Mouse (Mus musculus) skeletal muscle tissue, adult 2 months (tissue): ENCODE results near the gene Prex1.

Experiments
- DNase-seq: peaks from one replicate; pipeline ENCODE4 v3.0.0-alpha.2; 2012; ENCODE audit warnings: low read depth, low spot score

Gene Prex1

GRCm38 (mm10) chr2:166559531-166559930 lies 154.1 kb downstream of the Prex1 start:
- DNase-seq, result no peak

DNA sequence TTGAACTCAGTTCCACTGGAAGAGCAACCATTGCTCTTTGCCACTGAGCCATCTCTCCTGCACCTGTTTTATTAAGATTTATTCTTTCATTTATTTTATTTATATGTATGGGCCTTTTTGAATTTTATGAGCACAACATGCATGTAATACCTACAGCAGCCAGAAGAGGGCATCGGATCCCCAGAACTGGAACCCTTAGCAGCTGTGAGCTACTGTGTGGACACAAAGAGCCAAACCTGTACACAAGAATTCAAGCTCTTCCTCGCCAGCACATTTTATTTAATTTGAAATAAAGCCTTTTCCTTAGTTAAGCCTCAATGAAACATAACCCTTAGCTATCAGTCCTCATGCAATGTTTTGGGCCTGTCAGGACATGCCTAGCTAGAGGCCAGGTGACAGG lies 158.1 kb downstream of the Prex1 start:
- DNase-seq, result no peak

GRCm38 (mm10) chr2:166554169-166554505 lies 159.5 kb downstream of the Prex1 start:
- no peak for DNase-seq

GRCm38 (mm10) chr2:166553502-166554168 lies 160.0 kb downstream of the Prex1 start:
- DNase-seq, result no peak

DNA sequence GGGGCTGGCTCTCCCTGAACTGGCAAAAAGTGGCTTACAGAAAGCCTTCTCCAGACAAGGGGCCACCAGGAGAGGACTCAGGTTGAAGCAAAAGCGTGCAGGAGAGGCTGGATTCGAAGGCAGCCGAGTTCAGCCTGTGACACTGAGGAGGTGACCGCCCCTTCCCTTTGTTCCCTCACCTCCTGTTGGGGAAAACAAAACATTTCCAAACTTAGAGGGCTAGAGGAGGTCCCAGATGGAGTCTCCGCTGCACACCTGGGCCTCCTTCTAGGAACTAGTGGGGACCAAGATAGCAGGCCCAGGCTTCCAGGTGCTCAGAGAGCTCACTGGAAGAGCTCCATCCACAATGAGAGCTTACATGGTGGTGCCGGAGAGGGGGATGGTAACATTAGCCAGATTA lies 161.0 kb downstream of the Prex1 start:
- no peak for DNase-seq

DNA sequence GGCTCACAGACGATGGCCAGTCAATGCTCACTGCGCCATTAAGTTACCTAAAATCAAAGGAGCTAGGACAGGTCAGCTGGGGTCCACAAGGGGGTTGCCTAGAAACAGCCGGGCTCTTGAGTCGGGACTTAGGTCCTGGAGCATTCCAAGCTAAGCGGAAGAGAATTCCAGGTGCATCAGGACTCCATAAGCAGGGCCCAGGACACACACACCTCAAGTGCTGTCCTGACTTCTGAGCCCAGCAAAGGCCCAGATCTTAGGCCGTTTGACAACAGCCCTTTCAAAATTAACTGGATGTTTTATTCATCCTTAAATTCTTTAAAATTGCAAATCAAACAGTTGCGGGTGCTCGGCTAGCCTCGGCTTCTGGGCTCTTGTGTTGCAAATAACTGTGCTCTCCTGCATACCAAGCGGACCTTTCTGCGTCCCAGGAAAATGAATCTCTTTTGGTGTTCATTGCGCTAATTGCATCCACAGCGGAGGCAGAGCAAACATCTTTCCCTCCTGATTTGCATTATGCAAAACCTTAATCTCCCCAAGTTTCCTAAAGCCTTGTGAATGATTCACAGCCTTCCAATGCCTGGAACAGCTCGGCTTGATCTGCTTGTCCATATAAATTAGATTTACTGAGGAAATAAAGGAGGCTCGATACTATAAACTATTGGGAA lies 161.7 kb downstream of the Prex1 start:
- no peak for DNase-seq

DNA sequence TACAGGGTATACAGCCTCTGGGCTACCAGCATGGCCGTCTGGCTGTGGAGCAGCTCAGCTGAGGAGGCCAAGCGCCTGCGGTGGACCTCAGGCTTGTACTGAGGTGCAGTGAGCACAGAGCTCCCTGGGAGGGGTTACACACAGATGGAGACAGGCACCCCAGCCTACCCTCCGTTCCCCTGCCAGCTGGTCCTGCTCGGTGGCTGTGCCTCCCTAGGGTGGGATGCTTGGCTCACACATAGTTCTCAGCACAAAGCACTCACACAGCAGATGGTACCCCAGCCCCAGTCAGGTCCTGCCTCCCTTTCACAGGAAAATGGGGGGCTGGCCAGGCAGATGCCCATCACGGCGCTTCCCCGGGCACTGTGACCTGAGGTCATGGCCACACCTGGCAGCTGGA lies 163.8 kb downstream of the Prex1 start:
- no peak for DNase-seq

- DNase-seq, result no peak
Observed at GRCm38 (mm10) chr2:166549069-166549468, 164.6 kb downstream of the Prex1 start.

DNA sequence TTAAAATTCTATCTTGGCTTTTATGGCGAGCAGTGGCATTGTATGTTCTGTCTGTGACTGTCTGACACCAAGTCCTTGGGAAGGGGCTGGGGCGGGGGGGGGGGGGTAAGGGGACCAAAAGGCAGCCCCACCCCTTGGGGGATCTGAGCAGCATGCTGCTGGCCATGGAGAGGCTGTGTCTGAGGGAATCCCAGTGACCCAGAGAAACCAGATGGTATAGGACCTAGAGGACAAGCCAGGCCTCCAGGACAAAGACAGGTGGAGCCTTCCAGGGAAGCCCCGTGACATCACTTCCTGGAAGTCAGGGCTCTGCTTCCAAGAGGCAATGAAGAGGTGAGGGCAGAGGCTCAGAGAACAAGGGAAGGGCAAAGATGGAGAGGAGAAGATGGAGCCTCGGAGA lies 168.1 kb downstream of the Prex1 start:
- no peak for DNase-seq

- DNase-seq, result no peak
Observed at GRCm38 (mm10) chr2:166544575-166545251, 168.9 kb downstream of the Prex1 start.

DNA sequence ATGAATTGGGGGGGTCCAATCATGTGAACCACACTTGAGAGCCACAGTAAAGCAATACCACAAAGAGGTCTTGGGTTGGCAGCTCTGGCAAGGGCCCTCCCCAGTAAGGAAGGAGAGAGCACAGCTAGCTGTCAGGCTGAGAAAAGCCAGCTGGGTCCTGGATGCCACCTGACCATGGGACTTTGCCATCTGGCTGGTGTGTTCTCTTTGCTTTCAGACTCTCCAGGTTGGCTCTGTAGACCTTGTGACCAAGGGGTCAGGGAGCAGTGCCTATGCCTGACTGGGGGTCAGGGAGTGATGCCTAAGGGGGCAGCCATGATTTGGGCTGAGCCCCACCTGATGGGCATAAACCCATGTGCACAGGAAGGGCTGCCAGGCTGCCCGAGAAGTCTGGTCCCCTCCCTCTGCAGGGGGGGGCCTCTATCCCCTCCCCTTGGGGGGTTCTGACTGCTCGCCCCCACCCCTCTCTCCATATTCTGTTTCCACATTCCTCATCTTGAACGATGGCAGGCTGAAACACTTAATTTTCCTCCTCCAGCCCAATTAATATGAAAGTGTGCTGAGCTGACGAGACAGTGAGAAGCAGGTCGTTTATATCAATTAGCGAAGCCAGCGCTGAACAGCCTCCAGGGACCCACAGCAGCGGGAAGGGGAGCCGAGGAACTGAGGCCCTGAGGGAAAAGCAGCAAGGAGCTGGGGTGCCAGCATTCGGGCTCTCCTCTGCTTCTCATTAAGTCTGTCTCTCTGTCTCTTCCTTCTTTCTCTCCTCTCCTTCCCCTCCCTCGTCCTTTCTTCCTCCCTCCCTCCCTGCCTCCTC lies 172.3 kb downstream of the Prex1 start:
- no peak for DNase-seq

DNA sequence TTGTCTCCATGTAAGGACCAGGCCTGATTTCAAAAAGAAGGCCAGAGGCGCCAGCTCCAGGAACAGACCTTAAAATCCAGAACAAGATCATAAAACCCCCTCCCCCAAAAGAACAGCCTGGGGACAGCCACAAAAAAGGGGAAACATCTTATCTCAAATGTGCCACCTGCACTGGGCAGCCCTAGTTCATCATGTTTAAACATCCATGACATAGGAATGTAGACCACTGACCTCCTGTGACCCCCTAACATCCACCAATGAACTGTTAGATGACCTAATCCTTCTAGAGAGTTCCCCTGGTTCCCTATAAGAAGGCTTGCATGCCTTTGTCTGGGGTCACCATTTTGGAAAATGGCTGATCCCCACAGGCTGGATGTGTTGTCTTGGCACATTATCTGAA lies 173.4 kb downstream of the Prex1 start:
- DNase-seq, result no peak

GRCm38 (mm10) chr2:166536896-166537295 lies 176.7 kb downstream of the Prex1 start:
- DNase-seq, result no peak

DNA sequence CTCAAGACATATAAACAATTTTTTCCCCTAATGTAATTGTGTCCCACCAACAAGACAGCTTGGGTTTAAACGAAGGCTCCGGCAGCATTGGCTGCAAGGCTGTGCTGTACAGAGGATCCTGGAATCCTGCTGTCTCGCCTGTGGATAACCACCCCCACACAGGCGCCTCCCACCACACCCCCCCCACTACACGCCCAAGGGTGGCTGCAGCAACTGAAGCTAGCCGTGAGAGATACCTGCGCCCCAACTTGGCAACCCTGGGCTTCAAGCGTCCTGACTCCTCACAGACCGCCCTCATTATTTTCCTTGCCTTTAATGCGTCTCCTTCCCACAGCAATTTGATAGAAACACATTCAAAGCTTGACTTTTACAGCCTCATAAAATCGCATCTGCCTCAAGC lies 178.1 kb downstream of the Prex1 start:
- no peak for DNase-seq

- DNase-seq, result no peak
Observed at GRCm38 (mm10) chr2:166526204-166526603, 187.4 kb downstream of the Prex1 start.

- DNase-seq, result no peak
Observed at GRCm38 (mm10) chr2:166523156-166523890, 190.3 kb downstream of the Prex1 start.

- no peak for DNase-seq
Observed at GRCm38 (mm10) chr2:166522612-166523120, 191.0 kb downstream of the Prex1 start.

DNA sequence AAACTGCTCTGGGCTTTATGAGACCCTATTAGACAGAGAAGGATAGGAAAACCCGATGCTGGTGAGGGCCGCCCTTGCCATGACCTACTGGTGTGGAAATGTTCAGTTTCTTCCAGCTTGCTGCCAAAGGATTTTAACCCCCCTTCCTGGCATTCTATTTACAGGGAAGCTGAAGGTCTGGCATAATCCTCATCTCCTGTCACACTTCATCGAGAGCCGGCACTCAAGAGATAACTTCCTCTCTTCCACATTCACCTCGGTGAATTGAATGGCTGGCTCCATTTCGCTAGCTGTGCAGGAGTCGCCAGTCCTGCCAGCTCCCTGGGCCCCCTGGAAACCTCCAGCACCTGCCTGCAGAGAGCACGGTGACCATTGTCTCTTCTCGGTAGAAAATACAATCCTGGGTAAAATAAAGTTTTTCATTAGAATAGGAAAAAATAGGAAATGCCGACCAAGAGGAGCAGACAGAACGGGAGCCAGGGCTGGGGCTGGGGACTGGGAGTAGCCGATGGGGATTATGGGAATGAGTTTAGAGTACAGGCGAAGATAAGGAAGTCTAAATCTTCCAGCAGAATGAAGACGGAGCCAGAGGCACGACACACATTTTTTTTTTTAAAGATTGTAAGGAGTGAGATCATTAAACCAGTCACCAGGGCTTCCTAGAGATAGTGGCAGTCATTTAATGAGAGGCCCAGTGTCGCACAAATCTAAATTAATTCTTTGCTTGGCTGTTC lies 191.6 kb downstream of the Prex1 start:
- DNase-seq, result no peak

- DNase-seq, result no peak
Observed at GRCm38 (mm10) chr2:166521461-166521860, 192.2 kb downstream of the Prex1 start.

DNA sequence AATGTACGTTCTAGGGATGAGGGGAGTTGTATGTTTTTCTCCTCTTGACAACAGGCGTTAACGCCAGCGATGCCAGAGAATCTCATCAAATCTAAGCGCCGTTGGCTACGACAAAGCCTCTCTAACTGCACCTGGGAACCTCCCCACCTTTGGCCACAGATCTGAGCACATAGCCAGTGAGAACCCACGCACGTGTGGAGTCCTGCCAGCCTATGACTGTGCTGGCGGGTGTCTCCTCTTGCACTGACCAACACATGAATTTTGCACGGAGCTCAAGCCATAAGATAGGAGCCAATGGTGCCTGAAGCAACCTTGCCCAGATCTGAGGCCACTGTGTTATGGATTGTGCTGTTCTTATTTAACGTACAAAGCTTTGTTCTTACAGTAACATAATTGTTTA lies 193.1 kb downstream of the Prex1 start:
- no peak for DNase-seq
